Mouse (Mus musculus) heart, postnatal 0 days (tissue): ENCODE measurements at regions not wholly inside any gene's neighbourhood (a gene's known extent, or its start where the extent isn't known, plus 50 kb on each side); places are given as distances from the start of the nearest gene placed in this dataset.

Experiments used
- ATAC-seq: fragments of 200-750 bp; cut with Nextera tagmentation; 2 replicates; pipeline ENCODE4 v1.8.0; 2017; ENCODE audit warnings: low read depth, moderate number of reproducible peaks, moderate library complexity; ENCODE audit not compliant: insufficient read depth
- DNase-seq: peaks from one replicate; pipeline ENCODE4 v3.0.0-alpha.2; 2016; ENCODE audit warnings: low spot score
- H3K27ac ChIP-seq: fragments of 300-500 bp; sonication (generic); 2 replicates; pipeline ENCODE4 v1.5.1; 2014; ENCODE audit warnings: low read depth, mild to moderate bottlenecking
- H3K27me3 ChIP-seq: fragments of 300-500 bp; sonication (generic); 2 replicates; pipeline ENCODE4 v1.6.1; 2014; ENCODE audit warnings: low read length, mixed read lengths; ENCODE audit not compliant: control insufficient read depth, insufficient read depth
- H3K36me3 ChIP-seq: fragments of 300-500 bp; sonication (generic); replicated peaks from 2 replicates; pipeline ENCODE4 v1.6.1; 2014; ENCODE audit warnings: low read length, mixed read lengths; ENCODE audit not compliant: control insufficient read depth, insufficient read depth
- H3K4me1 ChIP-seq: fragments of 300-500 bp; sonication (generic); 2 replicates; pipeline ENCODE4 v1.6.1; 2014; ENCODE audit warnings: antibody characterized with exemption; ENCODE audit not compliant: control insufficient read depth, insufficient read depth
- H3K4me2 ChIP-seq: fragments of 300-500 bp; sonication (generic); 2 replicates; pipeline ENCODE4 v1.6.1; 2014; ENCODE audit warnings: low read depth, mild to moderate bottlenecking, low read length, moderate library complexity
- H3K4me3 ChIP-seq: fragments of 300-500 bp; sonication (generic); 2 replicates; pipeline ENCODE4 v1.5.1; 2014; ENCODE audit warnings: low read depth, low read length
- H3K9ac ChIP-seq: fragments of 300-500 bp; sonication (generic); replicated peaks from 2 replicates; pipeline ENCODE4 v1.6.1; 2014; ENCODE audit warnings: low read depth, low read length, mixed read lengths
- H3K9me3 ChIP-seq: fragments of 300-500 bp; sonication (generic); replicated peaks from 2 replicates; pipeline ENCODE4 v1.6.1; 2016; ENCODE audit warnings: low read length; ENCODE audit not compliant: control insufficient read depth
- CTCF ChIP-seq: IDR thresholded peaks from 2 replicates; pipeline ENCODE4 v1.5.1; 2016; ENCODE audit warnings: antibody characterized with exemption, control low read depth, low read depth
- EP300 ChIP-seq: IDR thresholded peaks from 2 replicates; pipeline ENCODE4 v1.6.1; 2016; ENCODE audit warnings: antibody characterized with exemption, low read depth
- WGBS: fragments of 180-500 bp; shearing (Covaris S2); extraction: QIAGEN DNeasy Blood & Tissue Kit; methylation state at CpG from one replicate; pipeline ENCODE4 v1.1.7; 2014; 5-methylcytosine and 5-hydroxymethylcytosine counted together

GRCm38 (mm10) chr11:9739098-9739497 is 547.4 kb downstream of the Abca13 start:
- ATAC-seq (no peak), DNase-seq (no peak)
- H3K4me3 ChIP-seq: no peak overlapping the region
- no peaks in the 10 kb centered on the region for H3K36me3 ChIP-seq
- no peak overlapping the region for H3K4me2 ChIP-seq
- no peaks in the 10 kb centered on the region for H3K4me1 ChIP-seq
- no peaks in the 10 kb centered on the region for H3K27me3 ChIP-seq
- H3K9ac ChIP-seq: no peak overlapping the region
- H3K9me3 ChIP-seq: no peaks in the 10 kb centered on the region
- no peak for TF ChIP-seq EP300
- WGBS: 85% methylated on average over 5 of the region's 5 CpGs
- H3K27ac ChIP-seq: no peak overlapping the region

GRCm38 (mm10) chr11:9780240-9780901 is 588.6 kb downstream of the Abca13 start:
- DNase-seq: no peak
- TF ChIP-seq CTCF (no peak), EP300 (no peak)
- Histone ChIP-seq H3K27ac (no peak overlapping the region), H3K4me3 (no peak overlapping the region), H3K4me2 (no peak overlapping the region), H3K9me3 (no peaks in the 10 kb centered on the region), H3K36me3 (no peaks in the 10 kb centered on the region), H3K4me1 (no peaks in the 10 kb centered on the region), H3K27me3 (no peaks in the 10 kb centered on the region), H3K9ac (no peak overlapping the region)
- no peak for ATAC-seq
- WGBS: 81% methylated on average over 8 of the region's 8 CpGs

- H3K9me3 ChIP-seq: no peaks in the 10 kb centered on the region
- DNase-seq (no peak), ATAC-seq (no peak)
- TF ChIP-seq CTCF (peak; percentile 14; the same call in 1 of the 2 replicates), EP300 (no peak)
- H3K4me1 ChIP-seq: no peaks in the 10 kb centered on the region
- no peaks in the 10 kb centered on the region for H3K36me3 ChIP-seq
- WGBS: 58% methylated on average over 2 of the region's 2 CpGs
- no peak overlapping the region for H3K27ac ChIP-seq
- H3K27me3 ChIP-seq: no peaks in the 10 kb centered on the region
- no peak overlapping the region for H3K9ac ChIP-seq
- H3K4me3 ChIP-seq: no peak overlapping the region
- H3K4me2 ChIP-seq: no peak overlapping the region
These were observed 601.6 kb downstream of the Abca13 start for GRCm38 (mm10) chr11:9793175-9793828.

- no peaks in the 10 kb centered on the region for H3K27me3 ChIP-seq
- no peak overlapping the region for H3K9ac ChIP-seq
- H3K27ac ChIP-seq: no peak overlapping the region
- no peak overlapping the region for H3K4me2 ChIP-seq
- H3K36me3 ChIP-seq: no peaks in the 10 kb centered on the region
- ATAC-seq: no peak
- no peak overlapping the region for H3K4me3 ChIP-seq
- TF ChIP-seq EP300: no peak
- no peak for TF ChIP-seq CTCF
- no peak for DNase-seq
- no peaks in the 10 kb centered on the region for H3K9me3 ChIP-seq
- H3K4me1 ChIP-seq: no peaks in the 10 kb centered on the region
These were observed 647.9 kb downstream of the Abca13 start for GRCm38 (mm10) chr11:9839636-9840035.

DNA sequence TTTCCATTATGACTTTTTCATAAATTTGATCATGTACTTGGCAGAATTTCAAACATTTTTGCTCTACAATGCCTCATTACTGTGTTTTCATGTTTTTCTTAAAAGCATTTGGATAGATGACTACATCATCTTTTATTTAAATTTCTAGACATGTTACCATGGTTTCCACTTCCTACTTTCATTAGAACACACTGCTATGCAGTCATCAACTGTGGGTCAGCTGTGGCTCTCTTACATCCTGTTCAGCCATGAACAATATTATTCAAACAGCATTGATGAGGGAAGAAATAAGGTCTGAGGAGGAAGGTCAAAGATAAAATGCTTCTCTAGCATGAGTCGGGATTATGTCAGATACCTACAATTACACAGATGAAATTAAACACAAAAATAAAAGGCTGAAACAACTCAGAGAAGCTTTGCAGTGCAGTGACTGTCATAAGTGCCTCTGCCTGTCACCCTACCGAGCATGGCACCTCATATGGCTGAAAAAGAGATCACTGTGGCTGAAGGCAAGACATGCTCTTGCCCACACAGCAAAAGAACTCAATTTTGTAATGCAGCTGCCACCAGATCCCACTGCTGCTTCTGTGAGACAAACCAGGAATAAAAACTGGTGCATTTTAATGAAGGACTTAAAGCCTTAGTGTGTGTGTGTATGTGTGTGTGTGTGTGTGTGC is 676.9 kb downstream of the Abca13 start:
- no peak for TF ChIP-seq CTCF
- TF ChIP-seq EP300: no peak
- 52% methylated on average over 2 of the region's 2 CpGs for WGBS
- Histone ChIP-seq H3K4me1 (no peaks in the 10 kb centered on the region), H3K9ac (no peak overlapping the region), H3K36me3 (no peaks in the 10 kb centered on the region), H3K27ac (no peak overlapping the region), H3K4me3 (no peak overlapping the region), H3K4me2 (no peak overlapping the region), H3K9me3 (no peaks in the 10 kb centered on the region), H3K27me3 (no peaks in the 10 kb centered on the region)
- DNase-seq (no peak), ATAC-seq (no peak)
